Mouse (Mus musculus) left cerebral cortex, adult 8-10 months (tissue): ENCODE data around the gene Arhgap8. TPM values are rescaled to one million over a fixed set of nuclear protein-coding genes. Genes with fewer than 3 reads are reported as not detected.
"Not testable (repeated sequence)": the region's sequence is repeated elsewhere in the genome, so short reads cannot be mapped to it uniquely, and the experiment has no call there.

ENCODE experiments used
- DNase-seq, 2 experiments: peaks; one replicate each; pipeline ENCODE4 v3.0.0; 2022; ENCODE audit warnings: low spot score in 2 of 2
- total RNA-seq, 4 experiments: library from RNA; stranded (reverse); gene quantifications; 2 replicates each; pipeline ENCODE4 v1.2.4; 2022

Gene Arhgap8
- total RNA-seq, 4 experiments from 2014 or later: 0.26 to 0.28 TPM; not detected in 2

DNA sequence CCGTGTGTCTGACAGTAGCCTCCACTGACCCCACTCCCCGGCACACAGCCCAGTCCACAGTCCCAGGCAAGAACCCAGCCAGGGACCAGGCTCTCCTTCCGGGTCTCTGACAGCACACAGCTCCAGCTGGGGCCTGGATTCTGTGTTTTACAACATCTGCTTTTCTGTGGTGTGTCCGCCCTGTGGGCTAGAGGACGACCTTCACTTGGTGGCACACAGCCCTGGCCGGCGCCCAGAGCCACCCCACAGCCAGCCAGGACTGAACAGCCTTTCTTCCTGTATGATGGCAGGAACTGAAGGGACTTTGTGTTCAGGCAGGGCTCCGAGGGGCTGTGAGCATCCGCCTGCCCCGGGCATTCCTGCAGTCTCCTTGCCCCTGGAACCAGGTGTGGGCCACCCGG, 22.2 kb upstream of the Arhgap8 start:
- DNase-seq: peak in 1 of 2 experiments; percentile 67

DNA sequence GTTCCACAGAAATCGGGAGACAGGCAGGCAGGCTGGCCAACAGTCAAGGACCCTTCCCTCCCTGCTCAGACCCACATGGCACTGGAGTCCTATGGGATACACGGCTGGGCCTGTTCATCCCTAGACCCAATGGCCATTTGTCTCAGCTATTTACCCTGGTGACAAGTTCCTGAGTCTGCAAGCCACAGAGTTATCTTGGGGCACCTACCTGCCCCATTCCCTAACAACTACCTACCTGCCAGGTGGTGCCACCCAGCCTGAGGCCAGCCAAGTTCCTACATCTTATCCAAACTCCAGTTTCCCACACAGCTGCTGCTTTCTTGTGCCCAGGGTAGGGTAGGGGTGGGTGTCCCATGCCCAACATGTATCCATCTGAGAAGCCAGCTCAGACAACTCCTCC, 21.7 kb upstream of the Arhgap8 start:
- DNase-seq: no peak

DNA sequence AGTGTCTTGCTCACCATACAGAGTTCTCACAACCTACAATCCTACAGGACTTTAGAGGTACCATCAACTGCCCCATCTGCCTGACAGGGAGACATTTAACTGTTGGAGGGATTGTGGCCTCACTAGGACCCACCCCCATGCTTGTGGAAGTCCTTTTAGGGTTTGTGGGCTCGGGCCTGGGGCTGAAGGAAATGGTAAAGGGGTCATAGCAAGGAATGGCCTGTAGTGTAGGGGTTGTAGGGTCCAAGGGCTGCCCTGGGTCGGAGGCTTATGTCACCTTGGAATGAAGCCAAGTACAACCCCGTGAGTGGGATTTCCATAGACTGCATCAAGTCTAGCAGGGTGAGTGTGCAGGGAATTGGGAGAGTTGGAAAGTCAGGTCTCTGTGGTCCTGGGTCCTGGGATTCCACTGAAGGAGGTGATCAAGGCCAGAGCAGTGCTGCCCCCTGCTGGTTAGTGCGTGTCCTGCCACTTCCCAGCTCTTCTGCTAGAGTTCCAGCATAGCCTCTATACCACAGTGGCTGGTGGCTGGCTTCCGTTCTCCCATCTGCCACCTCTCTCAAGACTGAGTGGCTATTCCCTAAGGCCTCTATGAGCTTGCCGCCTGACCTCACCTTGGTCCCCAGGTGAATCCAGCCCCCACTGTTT, 19.6 kb upstream of the Arhgap8 start:
- DNase-seq: no peak

DNA sequence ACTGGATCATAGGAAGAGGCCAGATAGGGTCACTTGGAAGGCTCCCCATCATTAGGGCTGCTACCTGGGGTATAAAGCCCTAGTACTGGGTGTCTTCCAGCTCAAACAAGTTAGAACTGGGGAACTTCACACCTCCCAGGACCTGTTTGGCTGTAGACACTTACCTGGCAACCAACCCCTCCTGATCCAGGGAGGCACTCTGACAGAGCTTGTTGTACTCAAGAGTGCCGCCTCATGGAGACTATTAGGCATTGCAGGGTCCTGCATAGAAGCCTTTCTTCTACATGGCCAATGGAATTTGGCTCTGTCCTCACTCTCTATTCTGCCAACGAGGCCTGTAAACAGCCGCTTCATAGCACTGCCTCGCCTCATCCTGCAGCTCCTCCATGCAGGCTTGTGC, 17.9 kb upstream of the Arhgap8 start:
- DNase-seq: no peak

DNA sequence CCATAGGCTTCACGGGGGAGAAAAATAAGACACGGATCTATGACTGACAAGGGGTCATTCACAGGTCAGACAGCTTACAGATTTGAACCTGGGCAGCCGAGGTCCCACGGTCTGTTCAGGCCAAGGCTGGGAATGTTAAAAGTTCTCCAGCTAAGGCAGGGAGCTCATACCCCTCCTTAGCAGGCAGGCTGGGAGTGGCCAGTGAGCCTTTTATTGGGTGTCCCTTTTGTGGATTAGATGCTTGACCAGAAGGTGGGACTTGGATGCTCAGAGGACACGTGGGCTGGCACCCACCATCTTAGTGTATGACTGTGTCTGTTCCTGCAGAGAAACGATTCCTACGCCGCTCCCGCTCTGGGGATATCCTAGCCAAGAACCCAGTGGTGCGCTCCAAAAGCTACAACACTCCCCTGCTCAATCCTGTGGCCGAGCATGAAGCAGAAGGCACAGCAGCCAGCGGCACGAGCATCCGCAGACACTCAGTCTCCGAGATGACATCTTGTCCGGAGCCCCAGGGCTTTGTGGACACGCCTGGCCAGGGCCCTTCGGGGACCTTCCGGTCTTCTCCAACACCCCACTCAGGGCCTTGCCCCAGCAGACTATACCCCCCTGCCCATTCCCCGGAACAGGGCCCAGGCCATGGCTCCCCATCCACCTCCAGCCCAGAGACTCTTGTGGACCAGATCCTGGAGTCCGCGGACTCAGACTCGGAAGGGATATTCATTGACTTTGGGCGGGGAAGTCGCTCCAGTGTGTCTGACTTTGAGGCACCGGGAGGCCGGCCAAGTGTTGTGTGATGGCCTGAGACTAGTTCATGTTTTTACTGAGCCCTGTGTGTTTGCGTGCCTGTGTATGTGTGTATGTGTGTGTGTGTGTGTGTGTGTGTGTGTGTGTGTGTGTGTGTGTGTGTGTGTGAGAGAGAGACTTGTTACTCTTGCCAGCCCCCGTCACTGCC, 17.2 kb upstream of the Arhgap8 start:
- DNase-seq: no peak

DNA sequence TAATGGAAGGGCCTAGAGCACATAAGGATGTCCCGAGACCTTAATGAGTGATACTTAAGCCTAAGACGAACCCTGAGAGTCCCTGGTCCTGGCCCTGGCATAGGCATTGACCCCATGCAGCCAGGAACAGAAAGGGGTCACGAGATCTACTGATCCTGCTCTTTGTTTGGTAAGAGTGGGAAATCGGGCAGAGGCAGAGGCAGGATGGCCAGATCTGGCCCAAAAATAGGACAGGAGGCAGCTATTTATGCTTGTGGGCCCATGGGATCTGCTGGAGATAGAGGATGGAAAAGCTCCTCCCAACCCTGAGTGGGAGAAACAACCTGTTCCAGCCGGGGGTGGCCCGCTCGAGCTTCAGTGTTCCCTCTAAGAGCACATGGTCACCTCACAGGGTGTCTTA, 15.9 kb upstream of the Arhgap8 start:
- DNase-seq: no peak

DNA sequence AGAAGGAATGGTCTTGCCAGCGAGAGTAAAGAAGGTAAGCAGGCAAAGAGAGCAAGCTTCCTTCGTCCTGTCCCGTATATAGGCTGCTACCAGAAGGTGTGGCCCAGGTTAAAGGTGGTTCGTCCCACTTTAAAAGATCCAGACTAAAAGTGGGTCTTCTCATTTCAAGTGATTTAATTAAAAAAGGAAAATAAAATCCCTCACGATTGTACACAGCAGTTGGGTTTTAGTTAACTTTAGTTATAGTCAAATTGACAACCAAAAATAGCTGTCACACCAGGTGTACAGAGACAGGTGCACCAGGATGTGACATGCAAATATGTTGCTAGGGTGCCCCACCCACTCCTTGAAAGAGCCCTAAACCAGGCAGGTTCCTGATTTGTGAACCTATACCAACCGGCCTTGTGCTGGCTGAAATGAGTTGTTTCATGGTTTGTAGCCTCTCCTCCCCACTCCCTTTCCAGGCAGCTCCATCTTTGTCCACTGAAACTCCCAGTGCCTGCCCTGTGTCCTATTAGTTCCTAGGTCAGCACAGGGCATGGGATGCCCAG, 14.4 kb upstream of the Arhgap8 start:
- DNase-seq: no peak

DNA sequence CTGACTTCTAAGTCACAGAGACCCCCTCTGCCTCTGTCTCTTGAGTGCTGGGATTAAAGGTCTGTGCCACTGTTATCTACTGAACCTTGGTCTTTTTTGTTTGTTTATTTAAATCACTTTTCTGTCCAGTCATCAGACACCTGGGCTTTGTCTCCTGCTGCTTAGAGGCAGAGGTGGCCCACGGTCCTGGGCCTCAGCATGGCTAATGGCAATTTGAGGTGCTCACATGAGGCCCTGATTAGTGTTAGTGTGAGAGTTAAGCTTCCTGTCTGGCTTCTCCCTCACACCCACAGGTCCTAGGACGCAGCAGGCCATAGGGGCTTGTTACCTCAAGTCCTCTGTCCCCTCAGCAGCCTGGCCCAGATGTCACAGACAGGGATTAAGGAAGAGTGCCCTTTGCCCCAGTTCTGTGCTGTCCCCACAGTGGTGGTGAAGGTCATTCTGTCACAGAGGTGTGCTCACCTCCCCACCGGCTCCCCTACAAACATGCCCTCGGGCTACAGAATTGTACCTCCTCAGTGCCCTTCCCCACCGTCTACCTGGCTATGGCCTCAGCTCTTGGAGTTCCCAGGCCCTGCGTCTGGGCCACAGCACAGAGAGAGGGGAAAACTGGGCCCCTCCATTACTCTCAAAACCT, 12.8 kb upstream of the Arhgap8 start:
- no peak for DNase-seq

DNA sequence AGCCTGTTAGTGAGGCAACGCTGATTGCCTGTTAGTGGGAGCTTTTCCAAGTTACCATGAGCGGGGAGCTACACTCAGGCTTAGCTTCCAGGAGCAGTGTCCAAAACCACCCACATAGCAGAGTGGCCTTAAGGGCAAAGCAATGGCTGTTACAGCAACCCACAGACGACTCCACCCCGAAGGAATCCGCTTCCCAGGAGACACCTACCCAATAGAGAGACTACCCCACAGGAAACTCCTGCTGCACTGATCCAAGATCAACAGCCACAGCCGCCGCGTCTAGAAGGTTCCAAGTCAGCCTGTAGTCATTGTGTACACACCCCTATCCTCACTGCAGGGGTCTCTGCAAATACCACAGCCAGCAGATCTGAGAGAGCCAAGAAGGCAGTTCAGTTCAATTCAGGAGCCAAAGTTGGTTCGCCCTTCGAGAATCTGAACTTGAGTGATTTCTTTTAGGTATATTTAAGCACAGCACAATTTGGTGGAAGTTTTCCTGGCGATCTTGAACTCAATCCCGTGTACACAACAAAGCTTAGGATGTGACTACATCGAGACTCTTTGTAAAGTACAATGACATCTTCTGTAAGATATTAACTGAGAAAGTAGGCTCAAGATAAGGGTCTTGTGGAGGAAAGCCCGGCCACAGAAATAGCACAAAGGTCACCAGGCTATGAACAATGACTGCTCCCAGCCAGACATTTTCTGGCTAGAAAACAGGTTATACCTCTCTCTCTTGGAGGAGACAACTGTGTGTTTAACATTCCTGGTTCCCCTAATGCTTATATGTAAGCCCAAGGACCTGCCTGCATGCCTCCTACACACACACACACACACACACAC, 7.1 kb upstream of the Arhgap8 start:
- no peak for DNase-seq

DNA sequence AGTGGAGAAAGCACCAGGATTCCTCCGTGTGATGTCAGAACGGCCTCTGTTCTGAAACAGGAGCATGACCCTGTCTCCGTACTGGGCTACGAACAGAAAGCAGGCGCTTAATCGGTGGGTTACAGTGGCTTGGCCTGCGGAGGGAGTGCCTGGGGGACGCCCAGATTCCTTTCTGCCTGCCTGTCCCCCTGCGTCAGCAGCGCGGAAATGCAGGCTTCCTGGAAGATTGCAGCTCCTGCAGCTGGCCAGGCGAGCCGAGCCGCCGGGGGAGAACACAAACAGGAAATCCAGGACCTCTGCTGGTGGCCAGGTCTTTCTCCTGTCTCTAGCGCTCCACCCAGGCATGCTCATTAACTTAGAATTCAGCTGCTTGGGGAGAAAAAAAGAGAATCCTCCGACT, 5.1 kb upstream of the Arhgap8 start:
- no peak for DNase-seq

DNA sequence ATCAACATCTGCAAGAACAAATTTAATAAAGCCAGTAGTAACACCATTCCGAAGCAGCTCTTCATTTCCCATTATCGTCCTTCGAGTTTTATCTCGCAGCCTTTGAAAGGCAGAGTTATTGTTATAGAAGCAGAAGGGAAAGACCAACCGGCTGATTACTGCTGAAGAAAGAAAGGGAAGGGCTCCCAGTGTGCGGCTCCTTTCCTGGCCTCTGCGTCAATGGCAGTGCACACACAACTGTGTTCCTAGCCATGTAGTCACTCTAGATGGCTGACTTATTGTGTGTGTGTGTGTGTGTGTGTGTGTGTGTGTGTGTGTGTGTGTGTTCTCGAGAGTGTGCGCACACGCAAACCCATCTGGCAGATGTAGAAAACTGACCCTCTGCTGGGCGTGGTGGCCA, 4.7 kb upstream of the Arhgap8 start:
- no peak for DNase-seq

DNA sequence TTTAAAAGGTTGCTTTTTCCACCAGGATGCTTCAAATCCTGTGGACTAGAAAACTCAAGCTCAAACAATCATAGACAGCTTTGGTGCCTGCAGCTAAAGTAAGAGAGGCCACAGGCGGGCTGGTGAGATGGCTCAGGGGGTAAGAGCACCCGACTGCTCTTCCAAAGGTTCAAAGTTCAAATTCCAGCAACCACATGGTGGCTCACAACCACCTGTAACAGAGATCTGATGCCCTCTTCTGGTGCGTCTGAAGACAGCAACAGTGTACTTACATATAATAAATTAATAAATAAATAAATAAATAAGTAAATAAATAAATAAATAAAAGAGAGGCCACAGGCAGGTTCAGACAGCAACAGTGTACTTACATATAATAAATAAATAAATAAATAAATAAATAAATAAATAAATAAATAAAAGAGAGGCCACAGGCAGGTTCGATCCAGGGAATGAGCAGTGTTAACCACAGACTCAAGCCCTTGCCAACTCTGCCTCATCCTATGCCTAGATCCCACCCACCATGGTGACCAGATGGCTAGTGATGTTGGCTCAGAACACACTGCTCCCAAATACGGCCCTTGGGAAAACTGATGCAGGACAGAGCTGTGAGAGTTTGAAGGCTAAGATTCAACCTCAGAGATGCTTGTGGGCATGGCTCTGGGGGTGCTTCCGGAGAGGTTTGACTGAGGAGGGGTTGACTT, 2.1 kb upstream of the Arhgap8 start:
- not testable (repeated sequence) for DNase-seq

DNA sequence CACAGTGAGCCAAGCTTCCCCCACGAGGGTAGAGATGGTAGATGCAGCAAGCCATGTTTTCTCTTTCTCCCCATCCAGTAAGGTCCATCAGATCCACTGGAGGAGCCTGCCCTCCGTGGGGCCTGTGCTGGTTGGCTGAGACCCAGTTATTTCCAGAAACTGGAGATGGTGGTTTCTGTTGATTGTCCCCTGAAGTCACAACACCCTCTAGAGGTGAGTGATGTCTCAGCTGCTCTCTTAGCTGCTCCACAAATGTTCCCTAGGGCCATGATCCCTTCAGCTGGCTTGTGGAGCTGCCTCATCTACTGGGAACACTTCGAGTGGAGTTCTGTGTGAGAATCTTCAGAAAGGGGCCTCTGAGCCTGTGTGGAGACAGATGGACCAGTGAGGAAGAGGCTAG, 1.1 kb upstream of the Arhgap8 start:
- no peak for DNase-seq

DNA sequence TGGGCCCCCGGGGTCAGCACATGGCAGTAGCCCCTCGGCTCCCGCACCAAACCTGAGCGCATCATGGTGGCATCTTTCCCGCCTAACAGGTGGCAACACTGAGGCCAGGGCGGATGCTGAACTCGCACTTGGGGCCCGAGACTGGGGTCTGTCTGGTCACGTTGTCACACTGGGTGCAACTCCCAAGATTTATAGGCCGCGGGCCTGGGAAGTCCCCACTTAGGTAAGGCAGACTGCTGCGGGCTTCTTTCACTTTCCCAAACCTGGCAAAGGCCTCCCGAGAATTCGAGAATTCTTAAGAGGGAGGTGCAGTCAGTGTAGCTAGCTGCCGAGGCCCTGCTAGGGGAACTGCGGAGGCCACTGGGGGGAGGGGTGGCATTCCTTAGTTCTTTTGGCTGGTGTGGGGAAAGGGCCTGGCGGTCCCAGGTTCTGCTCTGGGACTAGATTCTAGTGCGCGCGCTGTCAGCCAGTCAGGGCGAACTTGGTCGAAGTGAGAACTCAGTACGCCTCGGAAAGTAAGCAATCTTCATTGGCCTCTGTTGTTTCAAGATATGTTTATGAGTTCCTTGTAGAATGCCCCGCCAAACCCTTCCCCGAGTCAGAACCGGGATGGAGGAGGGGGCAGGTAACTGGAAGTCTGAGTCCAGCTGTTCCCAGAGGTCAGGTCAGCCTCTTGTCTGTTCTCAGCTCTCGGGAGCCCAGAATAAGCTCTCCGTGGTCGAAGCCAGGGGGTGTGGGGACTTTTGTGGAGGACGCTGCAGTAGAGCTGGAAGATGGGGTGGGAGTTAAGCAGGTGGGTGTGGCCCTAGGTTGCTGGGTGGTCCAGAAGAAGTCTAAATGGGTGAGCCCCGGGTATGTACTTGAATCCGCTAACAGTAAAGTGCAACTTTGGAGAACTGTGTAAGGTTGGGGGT, 696 bp downstream of the Arhgap8 start:
- no peak for DNase-seq

DNA sequence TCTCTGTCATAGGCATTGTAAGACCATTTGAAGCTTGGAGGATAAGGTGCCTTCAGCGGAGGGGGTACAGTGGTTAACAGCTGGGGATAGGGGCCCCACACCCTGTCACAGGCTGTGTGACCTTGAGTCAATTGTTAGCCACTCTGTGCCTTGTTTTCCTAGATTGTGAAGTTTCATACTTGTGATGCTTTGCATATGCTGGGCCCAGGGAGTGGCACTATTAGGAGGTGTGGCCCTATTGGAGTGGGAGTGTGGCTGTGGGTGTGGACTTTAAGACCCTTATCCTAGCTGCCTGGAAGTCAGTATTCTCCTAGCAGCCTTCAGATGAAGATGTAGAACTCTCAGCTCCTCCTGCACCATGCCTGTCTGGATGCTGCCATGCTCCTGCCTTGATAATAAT, 3.8 kb downstream of the Arhgap8 start:
- not testable (repeated sequence) for DNase-seq

DNA sequence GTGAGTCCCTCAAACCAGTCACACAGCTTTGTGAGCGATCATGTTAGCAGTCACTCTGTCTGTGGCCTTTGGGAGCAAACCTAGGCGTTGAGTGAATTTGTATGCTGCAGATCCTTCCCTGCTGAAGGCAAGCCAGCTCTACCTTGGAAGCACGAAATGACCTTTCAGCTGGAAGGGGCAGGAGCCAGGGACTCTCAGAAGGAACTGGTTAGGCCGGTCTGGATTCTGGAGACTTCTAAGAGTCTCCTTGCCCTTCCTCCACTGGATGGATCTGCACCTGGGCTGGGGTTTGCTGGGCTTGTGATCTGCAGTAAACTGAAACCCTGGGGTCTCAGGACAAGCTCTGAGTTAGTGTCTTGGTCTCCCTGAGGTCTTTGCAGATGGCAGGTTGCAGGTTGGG, 4.3 kb downstream of the Arhgap8 start:
- DNase-seq: no peak

DNA sequence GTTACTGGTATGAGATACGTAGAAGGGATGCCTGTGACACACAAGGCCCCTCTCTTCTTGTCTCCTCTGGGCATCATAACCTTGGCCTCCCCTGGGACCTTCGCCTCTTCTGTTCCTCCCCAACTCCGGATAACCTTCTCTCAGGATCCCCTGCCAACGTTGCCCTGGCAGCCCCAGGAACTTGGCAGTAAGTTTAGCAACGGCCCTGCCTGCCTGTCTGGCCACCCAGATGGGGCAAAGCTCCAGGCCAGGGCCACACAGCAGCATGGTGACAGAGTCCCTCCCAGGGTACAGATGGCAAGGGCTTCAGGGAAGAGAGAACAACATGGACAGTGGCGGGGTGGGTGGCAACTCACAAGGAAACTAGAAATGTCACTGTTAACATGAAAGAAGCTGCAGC, 9.8 kb downstream of the Arhgap8 start:
- DNase-seq: no peak

DNA sequence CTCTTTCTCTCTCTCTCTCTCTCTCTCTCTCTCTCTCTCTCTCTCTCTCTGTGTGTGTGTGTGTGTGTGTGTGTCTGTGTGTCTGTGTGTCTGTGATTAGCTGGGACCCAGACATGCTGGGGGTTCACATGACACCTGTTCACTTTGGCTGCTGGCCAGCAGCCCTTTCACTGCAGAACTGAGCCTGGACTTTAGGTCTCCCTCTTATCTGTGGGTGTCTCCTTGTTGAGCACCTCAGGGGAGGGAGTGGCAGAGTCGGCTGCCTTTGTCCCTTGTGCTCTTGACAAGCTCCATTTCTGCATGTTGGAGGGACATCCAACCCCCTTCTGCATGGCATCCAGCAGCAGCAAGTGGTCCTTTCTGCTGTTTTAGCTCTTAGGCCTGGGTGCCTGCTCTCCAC, 11.0 kb downstream of the Arhgap8 start:
- no peak for DNase-seq

DNA sequence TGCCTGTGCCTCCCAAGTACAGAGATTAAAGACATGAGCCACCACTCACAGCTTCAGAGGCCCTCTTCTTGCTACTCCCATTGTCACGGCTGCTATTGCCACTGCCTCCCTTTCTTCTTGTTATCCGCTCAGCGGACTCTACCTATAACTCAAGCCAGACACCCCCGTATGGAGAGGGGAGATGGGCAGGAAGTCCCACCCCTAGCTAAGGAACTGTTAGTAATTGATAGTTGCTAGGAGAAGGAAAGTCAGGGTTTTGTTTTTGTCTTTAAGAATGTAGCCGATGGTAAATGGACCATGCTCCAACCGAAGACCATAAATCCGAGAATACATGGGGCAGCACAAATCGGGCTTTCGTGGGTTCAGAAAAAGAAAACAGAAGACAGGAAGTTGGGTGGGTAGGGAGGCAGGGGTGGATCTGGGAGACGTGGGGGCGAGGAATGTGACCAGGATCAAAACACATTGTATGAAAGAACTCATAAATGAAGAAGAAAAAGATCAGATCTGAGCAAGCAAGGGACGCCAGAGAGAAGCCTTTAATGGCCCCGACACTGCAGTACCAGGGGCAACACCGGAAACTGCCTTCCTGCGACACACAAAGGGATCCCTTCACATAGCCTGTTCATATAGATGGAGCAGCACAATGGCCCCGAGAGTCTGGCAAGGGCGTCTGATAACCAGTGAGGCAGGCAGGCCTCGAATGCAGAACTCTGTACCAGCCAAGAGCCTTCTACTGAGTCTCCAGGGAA, 12.0 kb downstream of the Arhgap8 start:
- DNase-seq: no peak
